Mouse (Mus musculus) left cerebral cortex, postnatal 14 days (tissue): ENCODE measurements around the gene Edc3. TPM values are rescaled to one million over a fixed set of nuclear protein-coding genes. Genes with fewer than 3 reads are reported as not detected.
A peak's percentile ranks its signal among the peaks of the same experiment; 100 is the strongest.
"Not testable (repeated sequence)": the region's sequence is repeated elsewhere in the genome, so short reads cannot be mapped to it uniquely, and the experiment has no call there.

Experiments used
- DNase-seq, 2 experiments: peaks; one replicate each; pipeline ENCODE4 v3.0.0; 2021 to 2022; ENCODE audit warnings: low spot score in 2 of 2, mixed read lengths in 1 of 2
- intact Hi-C: fragments of 180-260 bp; cut with DNase I; formaldehyde crosslinking; loops from one replicate; pipeline ENCODE4 v1.15.1; 2025
- total RNA-seq, 2 experiments: library from RNA; stranded (reverse); gene quantifications; 2 replicates each; pipeline ENCODE4 v1.2.3; 2021

The Edc3 gene
- total RNA-seq, 2 experiments from 2014 or later: 15.3 to 15.6 TPM

GRCm38 (mm10) chr9:57696380-57697285, 11.7 kb upstream of the Edc3 start:
- peak; percentile 69 to 83 for DNase-seq
- intact Hi-C loops: no loop called here

GRCm38 (mm10) chr9:57697380-57697779, 11.0 kb upstream of the Edc3 start:
- DNase-seq: no peak
- intact Hi-C loops: no loop called here

GRCm38 (mm10) chr9:57698466-57699150, 9.7 kb upstream of the Edc3 start:
- peak; percentile 35 to 71 for DNase-seq
- intact Hi-C loops: no loop called here

GRCm38 (mm10) chr9:57706496-57706895, 1.8 kb upstream of the Edc3 start:
- DNase-seq: no peak
- intact Hi-C loops: no loop called here

GRCm38 (mm10) chr9:57708720-57709274, 457 bp downstream of the Edc3 start:
- intact Hi-C loops: no loop called here

GRCm38 (mm10) chr9:57710214-57710613, 1.9 kb downstream of the Edc3 start:
- intact Hi-C loops, DNase-seq: not testable (repeated sequence)

More at GRCm38 (mm10) chr9:57708720-57709274, 457 bp downstream of the Edc3 start:
- peak; percentile 59 to 65 for DNase-seq

GRCm38 (mm10) chr9:57712194-57712593, 3.9 kb downstream of the Edc3 start:
- intact Hi-C loops: no loop called here
- DNase-seq: no peak

GRCm38 (mm10) chr9:57718408-57718807, 10.1 kb downstream of the Edc3 start:
- intact Hi-C loops: no loop called here
- DNase-seq: no peak

- intact Hi-C loops: no loop called here
- no peak for DNase-seq
Measured at GRCm38 (mm10) chr9:57720736-57721135, 12.4 kb downstream of the Edc3 start.

GRCm38 (mm10) chr9:57722371-57722770, 14.0 kb downstream of the Edc3 start:
- DNase-seq: no peak
- intact Hi-C loops: no loop called here

- DNase-seq: peak; percentile 51 to 59
- intact Hi-C loops: no loop called here
Measured at GRCm38 (mm10) chr9:57723315-57723715, 15.0 kb downstream of the Edc3 start.

GRCm38 (mm10) chr9:57723796-57724195, 15.5 kb downstream of the Edc3 start:
- DNase-seq: no peak
- intact Hi-C loops: no loop called here

- intact Hi-C loops: no loop called here
- no peak for DNase-seq
Measured at GRCm38 (mm10) chr9:57724701-57725100, 16.4 kb downstream of the Edc3 start.

- no peak for DNase-seq
Measured at GRCm38 (mm10) chr9:57728312-57728711, 20.0 kb downstream of the Edc3 start.

GRCm38 (mm10) chr9:57733606-57734005, 25.3 kb downstream of the Edc3 start:
- no peak for DNase-seq
- intact Hi-C loops: no loop called here

More at GRCm38 (mm10) chr9:57728312-57728711, 20.0 kb downstream of the Edc3 start:
- intact Hi-C loops: no loop called here

GRCm38 (mm10) chr9:57739863-57740262, 31.5 kb downstream of the Edc3 start:
- intact Hi-C loops: no loop called here
- DNase-seq: no peak

- intact Hi-C loops: loop anchor here (1.0 to 5.0 kb wide), 2 partner anchors 85 to 157 kb away; partner anchors contain the start of gene Ulk3
- DNase-seq: peak in 1 of 2 experiments; percentile 61
Measured at GRCm38 (mm10) chr9:57744462-57745091, 36.2 kb downstream of the Edc3 start.

- intact Hi-C loops: loop anchor here (5.0 kb wide), 1 partner anchor 160 kb away; the partner anchor contains the start of gene Ulk3
Measured at GRCm38 (mm10) chr9:57747067-57747466, 38.7 kb downstream of the Edc3 start.

GRCm38 (mm10) chr9:57748137-57748536, 39.8 kb downstream of the Edc3 start:
- DNase-seq: no peak
- intact Hi-C loops: loop anchor here (5.0 kb wide), 1 partner anchor 161 kb away; the partner anchor contains the start of gene Ulk3

More at GRCm38 (mm10) chr9:57747067-57747466, 38.7 kb downstream of the Edc3 start:
- no peak for DNase-seq
